Mouse (Mus musculus): ENCODE results near the gene Cpsf6. TPM values are rescaled to one million over a fixed set of nuclear protein-coding genes. Genes with fewer than 3 reads are reported as not detected.
"Not testable (repeated sequence)": the region's sequence is repeated elsewhere in the genome, so short reads cannot be mapped to it uniquely, and the experiment has no call there.

The Cpsf6 gene
- total and polyA plus RNA-seq, 2 experiments from 2014 or later: 88.9 to 155 TPM

- 4% methylated on average over 25 of the region's 27 CpGs for WGBS
- ATAC-seq (peak; percentile 54; the same call in 1 of the 2 replicates), DNase-seq (no peak)
- Histone ChIP-seq H3K27ac (ENCODE audit: low read depth, low read length) (no peak overlapping the region), H3K4me3 (ENCODE audit: low read depth, low read length) (peak overlapping the region; percentile 28), H3K4me1 (ENCODE audit: insufficient read depth) (no peaks in the 10 kb centered on the region), H3K4me2 (ENCODE audit: low read depth) (peak overlapping the region; percentile 44), H3K27me3 (ENCODE audit: insufficient read depth, low read length) (peaks cover 4% of the 10 kb centered on the region; the same call in 1 of the 2 replicates), H3K9ac (0 out of 2 replicates have a peak overlapping the region, but pooled peaks have one; percentile 31), H3K36me3 (ENCODE audit: insufficient read depth) (no peaks in the 10 kb centered on the region), H3K9me3 (ENCODE audit: low read length) (no peaks in the 10 kb centered on the region)
- TF ChIP-seq CTCF (IDR thresholded peaks at IDR 0.05; ENCODE audit: low read depth): no peak
These were observed 13.5 kb upstream of the Cpsf6 start for GRCm38 (mm10) chr10:117393196-117393890.

GRCm38 (mm10) chr10:117392832-117393195 is 13.0 kb upstream of the Cpsf6 start:
- peak overlapping the region; percentile 28; the same call in 1 of the 2 replicates for H3K4me3 ChIP-seq (ENCODE audit: low read depth, low read length)
- H3K9me3 ChIP-seq (ENCODE audit: low read length): no peaks in the 10 kb centered on the region
- 17% methylated on average over 6 of the region's 6 CpGs for WGBS
- no peaks in the 10 kb centered on the region for H3K36me3 ChIP-seq (ENCODE audit: insufficient read depth)
- H3K9ac ChIP-seq: no peak overlapping the region
- H3K27ac ChIP-seq (ENCODE audit: low read depth, low read length): no peak overlapping the region
- ATAC-seq (no peak), DNase-seq (no peak)
- TF ChIP-seq CTCF (IDR thresholded peaks at IDR 0.05; ENCODE audit: low read depth): no peak
- H3K27me3 ChIP-seq (ENCODE audit: insufficient read depth, low read length): peaks cover 4% of the 10 kb centered on the region; the same call in 1 of the 2 replicates
- H3K4me2 ChIP-seq (ENCODE audit: low read depth): peak overlapping the region; percentile 44
- no peaks in the 10 kb centered on the region for H3K4me1 ChIP-seq (ENCODE audit: insufficient read depth)

GRCm38 (mm10) chr10:117392397-117392796 is 12.6 kb upstream of the Cpsf6 start:
- DNase-seq; H3K4me3 ChIP-seq (ENCODE audit: low read depth, low read length); H3K27me3 ChIP-seq (ENCODE audit: insufficient read depth, low read length); H3K36me3 ChIP-seq (ENCODE audit: insufficient read depth); ATAC-seq; H3K9ac ChIP-seq; H3K9me3 ChIP-seq (ENCODE audit: low read length); H3K27ac ChIP-seq (ENCODE audit: low read depth, low read length); H3K4me2 ChIP-seq (ENCODE audit: low read depth); H3K4me1 ChIP-seq (ENCODE audit: insufficient read depth): not testable (repeated sequence)
- WGBS: 94% methylated on average over 1 of the region's 1 CpGs

GRCm38 (mm10) chr10:117391801-117392200 is 12.0 kb upstream of the Cpsf6 start:
- ATAC-seq (no peak), DNase-seq (no peak)
- Histone ChIP-seq H3K4me3 (ENCODE audit: low read depth, low read length) (no peak overlapping the region), H3K4me2 (ENCODE audit: low read depth) (no peak overlapping the region), H3K9ac (no peak overlapping the region), H3K9me3 (ENCODE audit: low read length) (no peaks in the 10 kb centered on the region), H3K4me1 (ENCODE audit: insufficient read depth) (no peaks in the 10 kb centered on the region), H3K36me3 (ENCODE audit: insufficient read depth) (no peaks in the 10 kb centered on the region), H3K27me3 (ENCODE audit: insufficient read depth, low read length) (peaks cover 4% of the 10 kb centered on the region; the same call in 1 of the 2 replicates), H3K27ac (ENCODE audit: low read depth, low read length) (no peak overlapping the region)
- no peak for TF ChIP-seq CTCF (IDR thresholded peaks at IDR 0.05; ENCODE audit: low read depth)
- 95% methylated on average over 2 of the region's 2 CpGs for WGBS

GRCm38 (mm10) chr10:117391057-117391456 is 11.2 kb upstream of the Cpsf6 start:
- H3K27ac ChIP-seq (ENCODE audit: low read depth, low read length): no peak overlapping the region
- H3K27me3 ChIP-seq (ENCODE audit: insufficient read depth, low read length): peaks cover 4% of the 10 kb centered on the region; the same call in 1 of the 2 replicates
- H3K9ac ChIP-seq: no peak overlapping the region
- no peaks in the 10 kb centered on the region for H3K4me1 ChIP-seq (ENCODE audit: insufficient read depth)
- H3K9me3 ChIP-seq (ENCODE audit: low read length): no peaks in the 10 kb centered on the region
- TF ChIP-seq CTCF (IDR thresholded peaks at IDR 0.05; ENCODE audit: low read depth): no peak
- no peak overlapping the region for H3K4me2 ChIP-seq (ENCODE audit: low read depth)
- H3K36me3 ChIP-seq (ENCODE audit: insufficient read depth): no peaks in the 10 kb centered on the region
- DNase-seq: no peak
- 29% methylated on average over 5 of the region's 5 CpGs for WGBS
- ATAC-seq: no peak
- no peak overlapping the region for H3K4me3 ChIP-seq (ENCODE audit: low read depth, low read length)

- Histone ChIP-seq H3K9ac (no peak overlapping the region), H3K4me1 (ENCODE audit: insufficient read depth) (no peaks in the 10 kb centered on the region), H3K9me3 (ENCODE audit: low read length) (no peaks in the 10 kb centered on the region), H3K27me3 (ENCODE audit: insufficient read depth, low read length) (peaks cover 4% of the 10 kb centered on the region; the same call in 1 of the 2 replicates), H3K36me3 (ENCODE audit: insufficient read depth) (no peaks in the 10 kb centered on the region), H3K27ac (ENCODE audit: low read depth, low read length) (no peak overlapping the region), H3K4me2 (ENCODE audit: low read depth) (no peak overlapping the region), H3K4me3 (ENCODE audit: low read depth, low read length) (no peak overlapping the region)
- DNase-seq (no peak), ATAC-seq (no peak)
- WGBS: 64% methylated on average over 31 of the region's 31 CpGs
- no peak for TF ChIP-seq CTCF (IDR thresholded peaks at IDR 0.05; ENCODE audit: low read depth)
These were observed 10.4 kb upstream of the Cpsf6 start for GRCm38 (mm10) chr10:117389904-117390875.

- no peaks in the 10 kb centered on the region for H3K9me3 ChIP-seq (ENCODE audit: low read length)
These were observed 9.5 kb upstream of the Cpsf6 start for GRCm38 (mm10) chr10:117389371-117389740.

More at GRCm38 (mm10) chr10:117389371-117389740, 9.5 kb upstream of the Cpsf6 start:
- no peak overlapping the region for H3K27ac ChIP-seq (ENCODE audit: low read depth, low read length)
- DNase-seq (no peak), ATAC-seq (no peak)
- peaks cover 4% of the 10 kb centered on the region; the same call in 1 of the 2 replicates for H3K27me3 ChIP-seq (ENCODE audit: insufficient read depth, low read length)
- no peaks in the 10 kb centered on the region for H3K36me3 ChIP-seq (ENCODE audit: insufficient read depth)
- H3K9ac ChIP-seq: no peak overlapping the region
- no peak for TF ChIP-seq CTCF (IDR thresholded peaks at IDR 0.05; ENCODE audit: low read depth)
- WGBS: 83% methylated on average over 1 of the region's 1 CpGs
- no peaks in the 10 kb centered on the region for H3K4me1 ChIP-seq (ENCODE audit: insufficient read depth)
- H3K4me3 ChIP-seq (ENCODE audit: low read depth, low read length): no peak overlapping the region
- H3K4me2 ChIP-seq (ENCODE audit: low read depth): no peak overlapping the region

Data from forebrain, postnatal 0 days (tissue).